Mouse (Mus musculus) heart, embryonic 15.5 days (tissue): ENCODE data around the gene Rplp2. TPM values are rescaled to one million over a fixed set of nuclear protein-coding genes. Genes with fewer than 3 reads are reported as not detected.

Experiments
- ATAC-seq: fragments of 200-750 bp; cut with Nextera tagmentation; replicated peaks from 2 replicates; pipeline ENCODE4 v1.8.0; 2017; ENCODE audit warnings: low read depth, moderate TSS enrichment; ENCODE audit not compliant: insufficient number of reproducible peaks, insufficient read depth, low FRiP score
- H3K27ac ChIP-seq: fragments of 300-500 bp; sonication (generic); 2 replicates; pipeline ENCODE4 v1.5.1; 2015; ENCODE audit warnings: mild to moderate bottlenecking, inconsistent platforms
- H3K27me3 ChIP-seq: fragments of 300-500 bp; sonication (generic); 2 replicates; pipeline ENCODE4 v1.6.1; 2015; ENCODE audit warnings: inconsistent platforms
- H3K36me3 ChIP-seq: fragments of 300-500 bp; sonication (generic); 2 replicates; pipeline ENCODE4 v1.6.1; 2015; ENCODE audit warnings: mild to moderate bottlenecking, inconsistent platforms
- H3K4me1 ChIP-seq: fragments of 300-500 bp; sonication (generic); replicated peaks from 2 replicates; pipeline ENCODE4 v1.6.1; 2015; ENCODE audit warnings: inconsistent platforms
- H3K4me2 ChIP-seq: fragments of 300-500 bp; sonication (generic); 2 replicates; pipeline ENCODE4 v1.6.1; 2015; ENCODE audit warnings: inconsistent platforms, mild to moderate bottlenecking, moderate library complexity
- H3K4me3 ChIP-seq: fragments of 300-500 bp; sonication (generic); 2 replicates; pipeline ENCODE4 v1.5.1; 2015; ENCODE audit warnings: mild to moderate bottlenecking, inconsistent platforms
- H3K9ac ChIP-seq: fragments of 300-500 bp; sonication (generic); 2 replicates; pipeline ENCODE4 v1.6.1; 2015; ENCODE audit warnings: mild to moderate bottlenecking, inconsistent platforms
- H3K9me3 ChIP-seq: fragments of 300-500 bp; sonication (generic); replicated peaks from 2 replicates; pipeline ENCODE4 v1.6.1; 2016; ENCODE audit warnings: inconsistent platforms
- WGBS: fragments of 180-500 bp; shearing (Covaris S2); methylation state at CpG from one replicate; pipeline ENCODE4 v1.1.7; 2015; ENCODE audit warnings: mixed read lengths; 5-methylcytosine and 5-hydroxymethylcytosine counted together
- polyA plus RNA-seq: library from polyadenylated mRNA; unstranded; fragments of >200 nt; fragmentation: Nextera tagmentation; extraction: Ambion mirVana; gene quantifications from 2 replicates; pipeline ENCODE4 v1.2.1, GENCODE M21; 2015

The Rplp2 gene
- polyA plus RNA-seq, 1 experiment from 2014 or later, result 884 TPM

DNA sequence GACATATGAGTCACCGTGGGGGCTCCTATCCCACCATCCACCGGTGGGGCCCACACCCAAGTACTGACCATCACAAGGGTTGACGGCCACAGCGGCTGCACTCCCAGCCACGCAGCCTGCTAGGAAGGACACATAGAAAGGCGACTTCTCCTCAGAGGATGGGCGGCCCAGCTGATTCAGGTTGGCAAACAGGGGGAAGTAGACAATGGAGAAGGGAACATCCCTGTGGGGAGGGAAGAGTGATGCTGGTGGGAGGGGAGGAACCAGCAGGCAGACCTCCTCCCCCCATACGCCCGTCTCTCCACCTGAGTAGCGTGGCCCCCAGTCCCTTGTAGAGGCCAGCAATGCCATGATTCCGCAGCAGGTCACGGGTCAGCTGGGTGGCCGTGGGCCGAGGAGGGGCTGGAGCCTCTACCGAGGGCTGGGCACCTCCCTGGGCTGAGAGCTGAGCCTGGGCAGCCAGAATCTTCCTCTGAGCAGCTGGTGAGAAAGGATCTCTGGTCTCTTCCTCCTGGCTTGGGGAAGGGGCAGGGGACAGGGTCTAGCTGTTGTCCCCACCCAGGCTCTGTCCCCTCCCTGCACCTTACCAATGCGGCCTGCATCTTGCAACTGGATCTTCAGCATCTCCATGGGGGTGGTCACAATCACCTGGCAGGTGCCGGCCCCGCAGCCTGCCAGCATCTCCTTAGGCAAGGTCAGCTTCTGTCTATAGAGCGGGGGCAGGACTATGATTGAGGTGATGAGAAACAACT lies 15.6 kb upstream of the Rplp2 start:
- H3K36me3 ChIP-seq, result peaks cover 8% of the 10 kb centered on the region
- ATAC-seq, result no peak
- no peak overlapping the region for H3K9ac ChIP-seq
- peaks cover 54% of the 10 kb centered on the region for H3K4me1 ChIP-seq
- no peak overlapping the region for H3K4me2 ChIP-seq
- H3K4me3 ChIP-seq, result no peak overlapping the region
- 90% methylated on average over 19 of the region's 19 CpGs for WGBS
- H3K27ac ChIP-seq, result no peak overlapping the region
- no peaks in the 10 kb centered on the region for H3K9me3 ChIP-seq
- no peaks in the 10 kb centered on the region for H3K27me3 ChIP-seq

DNA sequence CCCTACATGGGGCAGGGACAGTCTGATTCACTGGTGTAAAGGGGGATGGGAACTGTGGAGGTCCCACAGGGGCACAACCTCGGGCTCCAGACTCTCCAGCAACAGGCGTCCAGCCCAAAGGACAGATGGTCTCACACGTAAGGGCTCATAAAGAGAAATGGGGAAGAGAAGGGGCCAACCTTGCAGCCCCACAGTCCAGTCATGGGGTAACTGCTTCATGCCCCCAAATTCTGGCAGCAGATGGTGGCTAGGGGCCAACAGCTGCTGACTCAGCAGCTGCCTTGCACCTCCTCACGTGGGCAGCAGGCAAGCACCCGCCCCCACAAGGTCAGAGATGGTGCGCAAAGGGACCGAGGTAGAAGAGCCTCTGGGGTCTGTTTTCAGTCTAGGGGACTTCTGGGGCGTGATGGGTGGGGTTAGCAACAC lies 15.0 kb upstream of the Rplp2 start:
- Histone ChIP-seq H3K36me3 (peaks cover 8% of the 10 kb centered on the region), H3K4me3 (no peak overlapping the region), H3K9ac (no peak overlapping the region), H3K4me2 (no peak overlapping the region), H3K27me3 (no peaks in the 10 kb centered on the region), H3K9me3 (no peaks in the 10 kb centered on the region), H3K4me1 (peaks cover 60% of the 10 kb centered on the region), H3K27ac (no peak overlapping the region)
- ATAC-seq, result no peak
- WGBS, result 76% methylated on average over 8 of the region's 8 CpGs

DNA sequence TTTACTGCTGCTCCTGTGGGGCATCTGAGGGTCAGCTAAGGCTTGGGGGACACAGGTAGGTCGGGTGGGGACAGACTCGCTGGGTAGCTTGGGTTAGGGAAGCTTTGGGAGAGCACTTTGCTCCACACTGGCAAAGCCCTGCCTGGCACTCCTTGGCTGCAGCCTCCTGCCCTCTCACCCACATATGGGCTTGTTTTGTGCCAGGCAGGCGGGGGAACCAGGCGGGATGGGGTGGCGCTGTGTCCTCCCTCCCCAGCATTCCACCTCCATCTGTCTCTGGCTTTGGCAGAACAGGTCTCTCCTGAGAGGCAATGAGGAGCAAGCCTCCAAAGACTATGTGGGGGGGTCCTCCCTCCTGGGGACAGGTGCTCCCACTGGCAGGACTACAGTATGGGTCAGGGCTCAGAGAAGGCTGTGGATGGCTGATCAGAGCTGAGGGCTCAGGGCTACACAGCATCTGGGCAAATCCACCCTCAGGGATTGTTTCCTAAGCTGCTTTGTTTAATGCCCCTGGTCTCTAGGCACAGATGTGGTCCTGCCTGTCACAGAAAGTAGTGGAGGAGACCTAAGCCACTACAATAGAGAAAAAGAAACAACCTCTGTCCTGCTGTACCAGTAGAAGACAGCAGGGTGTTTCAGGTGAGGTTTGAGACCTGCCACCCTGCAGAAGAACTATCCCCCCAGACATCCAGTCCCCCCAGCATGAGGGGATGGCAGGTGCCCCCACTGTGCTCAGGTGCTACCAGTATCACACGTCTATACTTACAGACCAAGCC lies 14.2 kb upstream of the Rplp2 start:
- no peaks in the 10 kb centered on the region for H3K27me3 ChIP-seq
- ATAC-seq, result no peak
- peaks cover 64% of the 10 kb centered on the region for H3K4me1 ChIP-seq
- H3K36me3 ChIP-seq, result peaks cover 8% of the 10 kb centered on the region
- WGBS, result 88% methylated on average over 6 of the region's 6 CpGs
- H3K9me3 ChIP-seq, result no peaks in the 10 kb centered on the region
- no peak overlapping the region for H3K27ac ChIP-seq
- no peak overlapping the region for H3K4me2 ChIP-seq
- H3K4me3 ChIP-seq, result no peak overlapping the region
- no peak overlapping the region for H3K9ac ChIP-seq

- Histone ChIP-seq H3K9ac (peak overlapping the region; percentile 61), H3K4me1 (peaks cover 58% of the 10 kb centered on the region), H3K27ac (no peak overlapping the region), H3K27me3 (no peaks in the 10 kb centered on the region), H3K4me2 (peak overlapping the region; percentile 86), H3K36me3 (peaks cover 14% of the 10 kb centered on the region), H3K9me3 (no peaks in the 10 kb centered on the region), H3K4me3 (peak overlapping the region; percentile 58)
- WGBS, result 74% methylated on average over 15 of the region's 15 CpGs
- no peak for ATAC-seq
Observed at GRCm38 (mm10) chr7:141433517-141434400, 13.4 kb upstream of the Rplp2 start.

DNA sequence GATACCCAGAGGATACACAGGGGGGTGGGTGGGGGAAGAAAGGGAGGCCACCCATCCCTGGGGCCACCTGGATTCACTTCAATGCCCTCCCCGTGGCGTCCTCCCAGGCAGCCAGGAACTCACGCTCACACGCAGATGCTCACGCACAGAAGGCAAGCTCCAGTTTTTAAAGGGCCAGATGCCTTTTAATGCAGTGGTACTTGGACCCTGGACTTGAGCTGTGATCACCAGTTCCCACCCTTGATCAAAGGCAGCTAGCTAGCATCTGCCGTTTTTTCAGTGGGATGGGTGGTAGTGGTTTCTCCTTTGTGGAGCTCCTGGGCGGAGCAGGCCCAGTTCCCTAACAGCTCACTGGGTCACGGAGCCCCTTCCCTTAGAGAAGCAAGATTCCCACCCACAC lies 12.7 kb upstream of the Rplp2 start:
- peaks cover 22% of the 10 kb centered on the region for H3K36me3 ChIP-seq
- H3K9me3 ChIP-seq, result no peaks in the 10 kb centered on the region
- H3K27me3 ChIP-seq, result no peaks in the 10 kb centered on the region
- 12% methylated on average over 8 of the region's 8 CpGs for WGBS
- H3K4me1 ChIP-seq, result peaks cover 51% of the 10 kb centered on the region
- no peak for ATAC-seq
- peak overlapping the region; percentile 69 for H3K27ac ChIP-seq
- H3K9ac ChIP-seq, result peak overlapping the region; percentile 61
- H3K4me2 ChIP-seq, result peak overlapping the region; percentile 86
- peak overlapping the region; percentile 58 for H3K4me3 ChIP-seq

DNA sequence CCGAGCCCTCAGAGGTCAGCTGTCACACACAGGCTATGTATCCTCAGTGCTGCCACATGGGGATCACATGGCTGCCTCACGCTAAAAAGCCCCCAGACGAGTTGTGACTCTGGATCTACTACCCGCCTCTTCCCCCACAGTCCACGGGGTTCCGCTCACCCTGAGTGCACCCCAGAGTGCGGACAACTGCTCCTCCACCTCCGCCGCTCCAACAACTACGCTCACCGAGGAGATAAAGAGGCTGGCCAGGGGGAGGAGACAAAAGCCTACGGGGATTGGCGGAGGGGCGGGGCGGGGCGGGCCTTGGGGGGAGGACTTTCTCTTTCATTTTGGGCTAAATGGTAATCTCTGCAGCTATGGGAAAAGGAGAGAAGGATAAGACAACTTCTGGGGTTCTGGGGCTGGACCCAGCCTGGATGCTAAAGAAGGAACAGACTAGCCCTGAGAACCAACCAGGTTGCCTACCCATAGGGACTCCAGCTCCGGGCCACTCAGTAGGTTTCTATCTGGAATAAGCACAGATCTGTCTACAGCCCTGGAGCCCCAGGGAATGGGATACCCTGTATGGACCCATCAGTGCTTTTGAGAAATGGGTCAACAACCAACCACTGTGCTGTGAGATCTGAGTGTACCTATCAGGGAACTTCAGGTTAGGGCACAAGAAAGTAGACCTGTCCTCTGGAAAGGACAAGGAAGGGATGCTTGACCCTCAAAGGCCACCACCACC lies 11.9 kb upstream of the Rplp2 start:
- H3K36me3 ChIP-seq, result peaks cover 22% of the 10 kb centered on the region
- H3K27me3 ChIP-seq, result no peaks in the 10 kb centered on the region
- H3K27ac ChIP-seq, result peak overlapping the region; percentile 69
- no peaks in the 10 kb centered on the region for H3K9me3 ChIP-seq
- H3K4me1 ChIP-seq, result peaks cover 43% of the 10 kb centered on the region
- H3K4me2 ChIP-seq, result peak overlapping the region; percentile 86
- peak overlapping the region; percentile 61 for H3K9ac ChIP-seq
- peak overlapping the region; percentile 58 for H3K4me3 ChIP-seq
- 0 out of 2 replicates have a peak, but pooled peaks have one; percentile 11 for ATAC-seq
- WGBS, result 4% methylated on average over 17 of the region's 17 CpGs

GRCm38 (mm10) chr7:141435856-141436522 lies 11.2 kb upstream of the Rplp2 start:
- H3K27ac ChIP-seq, result no peak overlapping the region
- H3K27me3 ChIP-seq, result no peaks in the 10 kb centered on the region
- 83% methylated on average over 9 of the region's 9 CpGs for WGBS
- peaks cover 47% of the 10 kb centered on the region for H3K4me1 ChIP-seq
- H3K36me3 ChIP-seq, result peaks cover 22% of the 10 kb centered on the region
- peak overlapping the region; percentile 86 for H3K4me2 ChIP-seq
- no peaks in the 10 kb centered on the region for H3K9me3 ChIP-seq
- no peak for ATAC-seq
- no peak overlapping the region for H3K4me3 ChIP-seq
- no peak overlapping the region for H3K9ac ChIP-seq

DNA sequence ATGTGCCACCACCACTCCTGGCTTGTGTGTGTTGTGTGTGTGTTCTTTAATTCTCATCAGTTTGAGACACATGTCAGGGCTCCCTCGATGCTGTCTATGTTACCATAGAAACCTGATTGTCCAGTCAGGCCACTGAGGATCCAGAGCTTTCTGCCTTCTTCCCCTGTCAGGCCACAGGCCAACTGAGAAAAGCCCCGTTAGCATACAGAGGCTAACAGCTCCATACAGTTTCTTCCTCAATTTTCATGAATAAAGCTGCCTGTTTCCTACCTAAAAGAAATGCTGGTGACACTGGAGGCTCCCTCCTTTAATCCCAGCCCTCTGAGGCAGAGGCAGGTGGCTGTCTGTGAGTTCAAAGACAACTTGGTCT lies 10.7 kb upstream of the Rplp2 start:
- Histone ChIP-seq H3K4me2 (peak overlapping the region; percentile 89), H3K4me1 (peaks cover 50% of the 10 kb centered on the region), H3K4me3 (peak overlapping the region; percentile 63), H3K9ac (peak overlapping the region; percentile 71; the same call in 1 of the 2 replicates), H3K36me3 (peaks cover 22% of the 10 kb centered on the region), H3K27ac (no peak overlapping the region), H3K27me3 (no peaks in the 10 kb centered on the region), H3K9me3 (no peaks in the 10 kb centered on the region)
- WGBS, result 65% methylated on average over 2 of the region's 2 CpGs
- ATAC-seq, result no peak

DNA sequence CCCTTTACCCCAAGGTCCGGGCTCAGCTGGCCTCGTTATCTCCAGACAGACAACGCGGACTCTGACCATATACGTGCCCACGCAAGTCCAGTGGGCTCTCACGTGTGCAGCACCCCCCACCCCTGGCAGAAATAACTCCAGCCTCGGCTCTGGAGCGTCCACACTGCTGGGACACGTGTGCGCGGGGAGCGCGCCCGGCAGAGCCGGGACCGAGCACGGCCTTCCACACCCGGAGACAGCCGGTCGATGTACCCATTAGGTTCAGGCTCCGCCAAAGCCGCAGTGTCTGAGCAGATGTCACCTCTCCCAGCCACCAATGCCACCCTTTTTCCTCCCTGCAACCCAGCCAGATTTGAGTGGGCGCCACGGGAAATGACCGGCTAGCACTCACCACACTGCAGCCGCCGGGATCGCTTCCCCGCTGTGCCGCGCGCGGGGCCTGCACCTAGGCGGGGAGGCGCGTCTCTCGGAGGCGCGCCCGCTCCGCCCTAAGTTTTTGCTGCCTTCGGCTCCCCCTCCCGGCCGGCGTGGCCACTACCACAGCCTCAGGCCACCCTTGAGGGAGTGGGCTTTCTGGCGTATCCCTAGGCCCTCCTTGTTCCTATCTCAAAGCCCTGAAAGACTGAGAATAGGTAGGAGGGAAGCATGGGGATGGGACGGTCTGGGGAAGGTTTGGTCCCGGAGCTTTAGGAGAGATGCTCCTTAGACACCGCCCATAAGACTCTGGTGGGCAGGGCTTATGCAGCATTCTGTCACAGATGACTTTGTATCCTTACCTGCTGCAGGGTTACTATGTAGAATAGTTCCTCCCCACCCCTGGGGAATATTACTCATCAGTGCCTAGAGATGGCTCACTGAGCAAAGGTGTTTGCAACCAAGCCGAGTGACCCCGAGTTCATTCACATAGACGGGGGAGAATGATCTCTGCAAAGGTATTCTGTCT lies 9.7 kb upstream of the Rplp2 start, which contains the start of gene Slc25a22:
Slc25a22 (minus strand) TSS at position 715 of the 943 bp plus-strand sequence.
- peak within 1 kb of the TSS; percentile 71 for H3K9ac ChIP-seq
- peaks cover 55% of the 10 kb centered on the region for H3K4me1 ChIP-seq
- WGBS, result 6% methylated on average over 53 of the region's 53 CpGs
- peak within 1 kb of the TSS; percentile 57 for H3K27ac ChIP-seq
- ATAC-seq, result peak; percentile 68
- H3K36me3 ChIP-seq, result peaks cover 22% of the 10 kb centered on the region
- peak within 1 kb of the TSS; percentile 63 for H3K4me3 ChIP-seq
- no peaks in the 10 kb centered on the region for H3K27me3 ChIP-seq
- peak within 1 kb of the TSS; percentile 89 for H3K4me2 ChIP-seq
- H3K9me3 ChIP-seq, result no peaks in the 10 kb centered on the region
